Mouse (Mus musculus): ENCODE data around the gene Ece1. TPM values are rescaled to one million over a fixed set of nuclear protein-coding genes. Genes with fewer than 3 reads are reported as not detected.

Gene Ece1
- polyA plus RNA-seq, 1 experiment from 2014 or later = 53.7 TPM

DNA sequence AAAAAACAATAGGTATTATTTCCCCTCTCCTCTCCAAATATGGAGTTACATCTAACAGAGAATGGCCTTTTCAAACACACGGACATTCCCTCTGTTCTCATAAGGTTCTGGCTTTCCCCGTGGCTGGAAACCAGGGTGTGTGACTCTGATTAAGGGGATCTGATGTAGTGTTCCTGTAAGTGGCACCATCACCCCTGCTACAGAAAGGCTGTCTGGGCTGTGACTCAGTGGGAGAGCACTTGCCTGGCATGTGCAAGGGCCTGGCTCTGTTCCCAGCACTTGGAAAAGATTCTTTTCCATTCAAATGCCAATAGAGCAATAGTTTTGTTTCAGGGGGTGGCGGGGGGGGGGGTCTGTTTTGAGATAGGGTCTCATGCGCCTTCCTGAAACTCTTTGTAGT is 63.1 kb downstream of the Ece1 start:
- peaks cover 61% of the 10 kb centered on the region for H3K4me1 ChIP-seq
- no peak overlapping the region for H3K4me3 ChIP-seq (replicated peaks)
- no peak overlapping the region for H3K4me2 ChIP-seq
- no peak for ATAC-seq (replicated peaks; ENCODE audit: low FRiP score)
- H3K27ac ChIP-seq = peak overlapping the region; percentile 41; the same call in 1 of the 2 replicates
- peaks cover 35% of the 10 kb centered on the region for H3K36me3 ChIP-seq
- no peaks in the 10 kb centered on the region for H3K27me3 ChIP-seq
- H3K9me3 ChIP-seq (replicated peaks) = no peaks in the 10 kb centered on the region
- WGBS = 79% methylated on average over 4 of the region's 4 CpGs
- no peak overlapping the region for H3K9ac ChIP-seq

DNA sequence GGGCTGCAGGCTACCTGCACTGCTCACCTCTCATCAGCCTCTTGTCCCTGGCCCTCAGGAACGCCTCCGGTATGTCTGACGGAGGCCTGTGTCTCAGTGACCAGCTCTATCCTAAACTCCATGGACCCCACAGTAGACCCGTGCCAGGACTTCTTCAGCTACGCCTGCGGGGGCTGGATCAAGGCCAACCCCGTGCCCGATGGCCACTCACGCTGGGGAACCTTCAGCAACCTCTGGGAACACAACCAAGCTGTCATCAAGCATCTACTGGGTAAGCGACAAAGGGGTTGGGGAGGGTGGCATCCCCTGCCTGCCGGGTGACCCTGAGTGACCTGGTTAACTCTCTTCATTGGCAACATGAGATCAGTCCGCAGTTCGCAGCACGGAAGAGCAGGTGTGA is 64.1 kb downstream of the Ece1 start:
- H3K4me3 ChIP-seq (replicated peaks) = no peak overlapping the region
- H3K9ac ChIP-seq = no peak overlapping the region
- no peak overlapping the region for H3K27ac ChIP-seq
- H3K27me3 ChIP-seq = no peaks in the 10 kb centered on the region
- H3K36me3 ChIP-seq = peaks cover 35% of the 10 kb centered on the region
- WGBS = 78% methylated on average over 14 of the region's 14 CpGs
- no peak for ATAC-seq (replicated peaks; ENCODE audit: low FRiP score)
- peaks cover 61% of the 10 kb centered on the region for H3K4me1 ChIP-seq
- no peak overlapping the region for H3K4me2 ChIP-seq
- no peaks in the 10 kb centered on the region for H3K9me3 ChIP-seq (replicated peaks)

DNA sequence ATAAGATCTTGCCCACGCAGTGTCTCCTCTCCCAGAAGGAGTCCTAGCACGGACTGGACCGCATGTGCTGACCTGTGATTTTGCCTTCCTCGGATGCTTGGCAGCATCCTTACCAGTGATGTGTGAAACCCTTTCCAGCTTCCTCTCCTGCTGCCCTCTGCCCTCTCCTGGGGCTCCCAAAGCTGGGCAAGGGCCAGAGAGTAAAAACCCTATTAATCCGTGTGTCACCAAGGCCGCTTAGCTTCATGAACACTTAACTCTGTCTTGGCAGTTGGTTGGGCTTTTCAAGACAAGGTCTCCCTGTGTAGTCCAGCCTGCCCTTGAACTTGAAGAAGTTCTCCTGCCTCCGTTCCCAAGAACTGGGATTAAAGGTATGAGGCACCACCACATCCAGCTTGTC is 65.1 kb downstream of the Ece1 start:
- no peak overlapping the region for H3K9ac ChIP-seq
- 54% methylated on average over 7 of the region's 7 CpGs for WGBS
- H3K4me3 ChIP-seq (replicated peaks) = no peak overlapping the region
- H3K4me2 ChIP-seq = no peak overlapping the region
- 0 out of 2 replicates have a peak overlapping the region, but pooled peaks have one; percentile 9 for H3K27ac ChIP-seq
- no peak for ATAC-seq (replicated peaks; ENCODE audit: low FRiP score)
- peaks cover 60% of the 10 kb centered on the region for H3K4me1 ChIP-seq
- peaks cover 33% of the 10 kb centered on the region for H3K36me3 ChIP-seq
- H3K9me3 ChIP-seq (replicated peaks) = no peaks in the 10 kb centered on the region
- no peaks in the 10 kb centered on the region for H3K27me3 ChIP-seq

DNA sequence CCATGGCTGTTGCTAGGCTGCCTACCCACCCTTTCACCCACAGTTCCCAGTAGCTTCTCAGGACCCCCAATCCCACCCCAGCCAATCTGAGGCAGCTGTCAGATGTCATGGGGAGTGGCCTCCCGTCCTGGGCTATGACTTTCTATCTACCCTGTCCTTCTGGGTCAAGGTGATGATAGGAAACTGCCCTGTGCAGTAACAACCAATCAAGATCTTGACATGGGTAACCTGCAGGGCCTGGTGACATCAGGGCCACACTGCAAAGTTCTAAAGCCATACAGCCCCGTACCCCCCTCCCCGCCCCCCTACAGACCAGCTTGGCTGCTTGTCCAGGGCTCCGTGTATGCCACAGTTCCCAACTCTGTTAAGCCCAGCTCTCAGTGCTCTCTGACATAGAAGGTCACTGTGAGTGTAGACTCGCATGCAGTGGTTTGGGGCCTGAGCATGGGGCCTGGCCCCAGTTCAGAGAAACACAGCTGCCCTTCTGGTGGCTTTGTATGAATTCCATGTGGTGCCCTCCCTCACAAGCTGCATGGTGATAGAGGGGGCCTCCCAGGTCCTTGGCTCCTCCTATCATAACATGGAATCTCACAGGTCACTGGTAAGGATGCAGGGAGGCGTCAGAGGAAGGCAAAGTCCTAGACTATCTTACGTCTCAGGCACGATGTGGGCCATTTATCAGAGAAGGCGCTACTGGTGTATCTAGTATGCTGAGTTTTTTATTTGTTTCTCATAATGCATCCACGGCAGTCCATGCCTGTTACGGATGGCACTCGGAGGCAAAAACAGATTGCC is 65.9 kb downstream of the Ece1 start:
- Histone ChIP-seq H3K4me1 (peaks cover 63% of the 10 kb centered on the region), H3K27me3 (no peaks in the 10 kb centered on the region), H3K4me2 (no peak overlapping the region), H3K9ac (no peak overlapping the region), H3K4me3 (replicated peaks) (no peak overlapping the region), H3K9me3 (replicated peaks) (no peaks in the 10 kb centered on the region), H3K36me3 (peaks cover 34% of the 10 kb centered on the region), H3K27ac (0 out of 2 replicates have a peak overlapping the region, but pooled peaks have one; percentile 11)
- WGBS = 75% methylated on average over 12 of the region's 12 CpGs
- ATAC-seq (replicated peaks; ENCODE audit: low FRiP score) = no peak; the same call in 1 of the 2 replicates

DNA sequence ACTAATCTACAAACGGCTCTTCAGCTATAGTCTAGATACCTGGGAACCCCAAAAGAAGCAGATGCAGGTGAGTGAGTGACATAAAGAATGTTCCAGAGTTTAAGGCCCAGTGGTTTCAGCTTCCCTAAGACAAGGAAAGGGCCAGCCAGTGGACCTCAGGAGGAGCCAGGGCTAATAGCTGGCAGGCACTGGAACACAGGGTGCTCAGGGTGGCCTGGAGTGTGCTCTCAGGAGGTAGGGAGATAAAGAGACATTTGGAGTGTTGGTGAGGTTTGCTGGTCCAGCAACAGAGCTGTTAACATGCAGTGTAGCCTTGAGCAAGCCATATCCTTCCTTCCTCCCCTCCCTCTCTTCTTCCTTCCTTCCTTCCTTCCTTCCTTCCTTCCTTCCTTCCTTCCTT is 66.8 kb downstream of the Ece1 start:
- H3K4me3 ChIP-seq (replicated peaks) = no peak overlapping the region
- H3K9me3 ChIP-seq (replicated peaks) = no peaks in the 10 kb centered on the region
- H3K27ac ChIP-seq = no peak overlapping the region
- H3K4me1 ChIP-seq = peaks cover 62% of the 10 kb centered on the region
- ATAC-seq (replicated peaks; ENCODE audit: low FRiP score) = no peak
- H3K27me3 ChIP-seq = no peaks in the 10 kb centered on the region
- no peak overlapping the region for H3K9ac ChIP-seq
- peaks cover 28% of the 10 kb centered on the region for H3K36me3 ChIP-seq
- no peak overlapping the region for H3K4me2 ChIP-seq
- WGBS = 85% methylated on average over 1 of the region's 1 CpGs

DNA sequence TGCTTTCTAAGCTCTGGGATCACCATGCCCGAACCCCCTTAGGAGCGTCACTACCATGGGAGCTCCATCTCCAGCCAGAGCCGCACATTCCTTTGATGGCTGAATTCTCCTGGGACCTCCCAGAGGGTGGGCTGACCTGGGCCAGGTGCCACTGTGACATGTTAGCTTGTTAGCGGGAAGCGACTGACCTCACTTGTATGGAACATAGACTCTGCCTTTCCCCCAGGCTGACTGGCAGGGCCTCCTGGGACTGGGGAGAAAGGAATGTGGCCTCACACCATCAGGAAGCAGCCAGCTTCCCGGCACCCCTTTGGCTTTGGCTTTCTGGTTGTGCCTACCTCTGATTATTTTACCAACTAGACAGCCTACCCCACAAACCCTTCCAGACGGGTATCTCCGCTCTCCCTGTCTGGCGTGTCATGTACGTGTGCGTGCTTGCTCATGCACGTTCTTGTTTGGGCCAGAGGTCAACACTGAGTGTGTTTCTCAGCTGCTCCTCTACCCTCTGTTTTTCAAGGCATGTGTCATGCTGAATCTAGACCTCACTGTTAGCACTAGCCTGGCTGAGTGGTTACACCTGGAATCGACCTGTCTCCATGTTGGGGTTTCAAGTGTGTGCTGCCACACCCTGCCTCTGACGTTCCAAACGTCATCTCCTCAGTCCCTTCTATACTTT is 67.4 kb downstream of the Ece1 start:
- Histone ChIP-seq H3K27me3 (no peaks in the 10 kb centered on the region), H3K27ac (peak overlapping the region; percentile 90), H3K4me3 (replicated peaks) (no peak overlapping the region), H3K9ac (no peak overlapping the region), H3K36me3 (peaks cover 35% of the 10 kb centered on the region), H3K4me2 (no peak overlapping the region), H3K9me3 (replicated peaks) (0 out of 2 replicates have a peak, but pooled peaks cover 2% of the 10 kb centered on the region), H3K4me1 (peaks cover 62% of the 10 kb centered on the region)
- no peak for ATAC-seq (replicated peaks; ENCODE audit: low FRiP score)
- 51% methylated on average over 15 of the region's 15 CpGs for WGBS

DNA sequence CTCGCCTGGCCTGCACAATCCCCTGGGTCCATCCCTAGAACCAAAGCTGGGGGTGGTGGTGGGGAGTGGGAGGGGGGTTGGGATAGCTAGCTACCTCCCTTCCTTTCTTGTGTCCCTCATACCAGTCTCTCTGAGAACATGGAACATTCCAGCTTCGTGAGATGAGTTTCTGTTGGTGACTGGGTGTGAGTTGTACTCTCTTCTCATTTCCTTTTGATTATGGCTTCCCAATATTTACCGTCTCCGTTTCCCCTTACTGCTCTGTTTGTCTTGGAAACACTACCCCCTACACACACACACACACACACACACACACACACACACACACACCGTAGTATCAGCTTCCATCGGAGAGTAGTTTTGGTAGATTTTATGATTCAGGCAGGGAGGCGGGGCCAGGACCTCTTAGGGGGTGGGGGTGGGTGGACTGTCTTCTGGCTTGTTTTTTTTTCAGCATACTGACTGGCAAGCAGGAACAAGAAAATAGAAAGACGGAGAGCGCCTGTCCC is 68.5 kb downstream of the Ece1 start:
- Histone ChIP-seq H3K4me1 (peaks cover 62% of the 10 kb centered on the region), H3K9ac (0 out of 2 replicates have a peak overlapping the region, but pooled peaks have one; percentile 1), H3K4me3 (replicated peaks) (no peak overlapping the region), H3K27me3 (no peaks in the 10 kb centered on the region), H3K9me3 (replicated peaks) (0 out of 2 replicates have a peak, but pooled peaks cover 3% of the 10 kb centered on the region), H3K36me3 (peaks cover 46% of the 10 kb centered on the region), H3K27ac (peak overlapping the region; percentile 90), H3K4me2 (peak overlapping the region; percentile 37)
- WGBS = 13% methylated on average over 9 of the region's 9 CpGs
- ATAC-seq (replicated peaks; ENCODE audit: low FRiP score) = 0 out of 2 replicates have a peak, but pooled peaks have one; percentile 12

DNA sequence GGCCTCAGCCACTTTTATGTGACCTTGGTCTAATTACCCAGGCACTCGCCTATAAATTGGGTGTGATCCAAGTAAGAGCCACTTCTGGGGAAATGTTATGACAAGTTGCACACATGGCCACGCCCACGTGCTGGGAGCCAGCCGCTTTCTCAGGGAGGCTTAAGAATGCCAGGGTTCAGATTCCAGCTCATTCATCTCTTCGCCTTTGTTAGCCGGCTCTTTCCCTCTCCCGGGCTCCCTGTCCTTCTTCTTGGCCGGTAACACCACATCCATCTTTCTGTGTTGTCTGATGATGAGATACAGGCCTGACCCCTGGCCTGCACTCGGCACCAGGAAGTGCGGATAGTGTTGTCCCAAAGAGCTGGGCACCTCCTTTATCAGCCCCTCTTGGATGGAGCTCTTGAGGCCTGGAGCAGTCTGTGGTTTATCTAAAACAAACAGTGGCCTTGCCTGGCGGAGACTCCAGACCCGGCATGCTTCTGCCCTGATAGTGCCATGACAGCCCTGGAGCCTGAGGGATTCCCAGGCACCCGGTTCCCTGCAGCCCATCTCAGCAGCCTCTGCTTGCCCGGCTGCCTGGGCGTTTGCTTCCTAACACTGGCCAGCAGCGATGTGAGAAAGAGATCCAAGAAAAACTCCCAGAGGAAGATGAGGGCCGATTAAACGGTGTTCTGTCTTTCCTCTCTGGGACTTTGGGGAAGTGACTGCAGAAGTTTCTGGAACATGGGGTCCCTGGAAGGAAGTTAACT is 69.1 kb downstream of the Ece1 start:
- Histone ChIP-seq H3K27me3 (no peaks in the 10 kb centered on the region), H3K4me3 (replicated peaks) (0 out of 2 replicates have a peak overlapping the region, but pooled peaks have one; percentile 4), H3K36me3 (peaks cover 46% of the 10 kb centered on the region), H3K4me1 (peaks cover 62% of the 10 kb centered on the region), H3K27ac (peak overlapping the region; percentile 90), H3K4me2 (peak overlapping the region; percentile 37), H3K9ac (no peak overlapping the region), H3K9me3 (replicated peaks) (0 out of 2 replicates have a peak, but pooled peaks cover 3% of the 10 kb centered on the region)
- WGBS = 12% methylated on average over 18 of the region's 18 CpGs
- ATAC-seq (replicated peaks; ENCODE audit: low FRiP score) = peak; percentile 69

DNA sequence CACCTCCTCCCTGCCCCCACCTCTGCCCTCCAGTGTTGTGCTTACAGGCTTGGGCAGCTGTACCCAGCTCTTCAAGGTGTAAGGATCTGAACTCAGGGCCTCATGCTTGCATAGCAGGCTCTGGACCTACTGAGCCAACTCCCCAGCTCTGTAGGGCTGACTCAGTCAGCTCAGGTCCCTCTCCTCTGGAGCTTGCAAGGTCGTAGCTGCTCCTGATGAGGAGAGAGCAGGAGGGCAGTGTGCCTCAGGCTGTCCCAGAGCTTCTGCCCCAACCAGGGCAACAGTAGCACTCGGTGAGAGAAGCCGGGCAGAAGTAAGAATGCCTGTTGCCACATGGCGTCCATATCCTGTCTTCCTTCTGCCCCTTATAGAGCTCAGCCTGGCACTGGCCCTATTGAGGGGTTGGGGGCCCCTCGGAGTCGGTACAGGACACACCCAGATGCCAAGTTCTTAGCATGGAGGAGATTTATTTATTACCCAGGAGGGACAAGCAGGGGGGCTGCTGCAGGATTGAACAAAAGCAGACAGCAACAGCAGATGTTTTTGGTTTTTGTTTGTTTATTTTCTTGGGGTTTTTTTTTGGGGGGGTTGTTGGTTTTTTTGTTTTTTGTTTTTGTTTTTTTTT is 70.6 kb downstream of the Ece1 start:
- no peaks in the 10 kb centered on the region for H3K27me3 ChIP-seq
- no peak overlapping the region for H3K4me2 ChIP-seq
- 45% methylated on average over 6 of the region's 6 CpGs for WGBS
- peaks cover 48% of the 10 kb centered on the region for H3K36me3 ChIP-seq
- 0 out of 2 replicates have a peak, but pooled peaks cover 3% of the 10 kb centered on the region for H3K9me3 ChIP-seq (replicated peaks)
- peaks cover 54% of the 10 kb centered on the region for H3K4me1 ChIP-seq
- H3K9ac ChIP-seq = no peak overlapping the region
- no peak overlapping the region for H3K4me3 ChIP-seq (replicated peaks)
- H3K27ac ChIP-seq = no peak overlapping the region
- ATAC-seq (replicated peaks; ENCODE audit: low FRiP score) = no peak

DNA sequence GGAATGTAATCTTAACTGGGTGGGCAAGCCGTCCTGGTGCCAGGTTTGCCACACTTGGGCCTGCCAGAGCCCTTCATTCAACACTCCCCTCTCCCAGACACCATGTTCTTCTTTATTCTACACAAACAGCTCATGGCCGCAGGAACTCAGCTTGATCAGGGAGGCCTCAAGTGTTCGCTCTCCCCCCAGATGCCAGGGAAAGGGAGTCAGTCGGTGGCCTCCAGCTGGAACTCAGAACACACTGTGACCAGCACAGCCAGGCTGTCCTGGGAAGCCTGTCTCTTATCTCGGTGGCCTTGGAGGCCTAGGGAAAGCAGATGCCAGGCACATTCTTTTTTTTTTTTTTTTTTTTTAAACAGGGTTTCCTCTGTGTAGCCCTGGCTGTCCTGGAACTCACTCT is 71.3 kb downstream of the Ece1 start:
- H3K9ac ChIP-seq = no peak overlapping the region
- no peak overlapping the region for H3K27ac ChIP-seq
- 0 out of 2 replicates have a peak, but pooled peaks cover 3% of the 10 kb centered on the region for H3K9me3 ChIP-seq (replicated peaks)
- peaks cover 50% of the 10 kb centered on the region for H3K36me3 ChIP-seq
- no peaks in the 10 kb centered on the region for H3K27me3 ChIP-seq
- 77% methylated on average over 5 of the region's 5 CpGs for WGBS
- H3K4me1 ChIP-seq = peaks cover 48% of the 10 kb centered on the region
- no peak overlapping the region for H3K4me3 ChIP-seq (replicated peaks)
- H3K4me2 ChIP-seq = no peak overlapping the region
- ATAC-seq (replicated peaks; ENCODE audit: low FRiP score) = no peak

DNA sequence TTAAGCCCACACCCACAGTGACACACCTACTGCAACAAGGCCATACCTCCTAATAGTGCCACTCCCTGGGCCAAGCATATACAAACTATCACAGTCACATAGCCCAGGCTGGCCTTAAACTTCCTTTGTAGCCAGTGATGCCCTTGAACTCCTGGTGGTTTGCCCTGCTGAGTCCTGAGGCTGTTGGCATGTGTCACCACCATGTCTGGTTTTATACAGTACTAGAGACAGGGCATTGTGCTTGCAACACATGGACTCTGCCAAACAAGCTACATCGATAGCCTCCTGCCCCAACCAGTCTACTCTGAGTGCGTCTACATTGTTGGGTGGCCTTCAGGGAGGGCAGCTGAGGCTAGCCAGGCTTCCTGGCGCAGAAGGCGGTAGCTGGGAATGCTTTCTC is 74.1 kb downstream of the Ece1 start:
- Histone ChIP-seq H3K4me3 (replicated peaks) (no peak overlapping the region), H3K27me3 (no peaks in the 10 kb centered on the region), H3K36me3 (peaks cover 78% of the 10 kb centered on the region), H3K9ac (no peak overlapping the region), H3K27ac (no peak overlapping the region), H3K4me2 (no peak overlapping the region), H3K4me1 (peaks cover 20% of the 10 kb centered on the region), H3K9me3 (replicated peaks) (0 out of 2 replicates have a peak, but pooled peaks cover 3% of the 10 kb centered on the region)
- no peak for ATAC-seq (replicated peaks; ENCODE audit: low FRiP score)
- WGBS = 94% methylated on average over 4 of the region's 4 CpGs
